Mouse (Mus musculus) testis, adult 10 weeks (tissue): ENCODE measurements around the gene Hdac1. TPM values are rescaled to one million over a fixed set of nuclear protein-coding genes. Genes with fewer than 3 reads are reported as not detected.

ENCODE experiments used
- polyA plus RNA-seq: library from polyadenylated mRNA; stranded (reverse); fragments of 350-450 nt; fragmentation: Illumina TruSeq; extraction: RNeasy Lipid Tissue Mini Kit (QIAGEN cat#74804); gene quantifications from one replicate; pipeline ENCODE4 v1.2.3, GENCODE M21; 2014; ENCODE audit warnings: low read depth, low replicate concordance

The Hdac1 gene
- 125 TPM for polyA plus RNA-seq

DNA sequence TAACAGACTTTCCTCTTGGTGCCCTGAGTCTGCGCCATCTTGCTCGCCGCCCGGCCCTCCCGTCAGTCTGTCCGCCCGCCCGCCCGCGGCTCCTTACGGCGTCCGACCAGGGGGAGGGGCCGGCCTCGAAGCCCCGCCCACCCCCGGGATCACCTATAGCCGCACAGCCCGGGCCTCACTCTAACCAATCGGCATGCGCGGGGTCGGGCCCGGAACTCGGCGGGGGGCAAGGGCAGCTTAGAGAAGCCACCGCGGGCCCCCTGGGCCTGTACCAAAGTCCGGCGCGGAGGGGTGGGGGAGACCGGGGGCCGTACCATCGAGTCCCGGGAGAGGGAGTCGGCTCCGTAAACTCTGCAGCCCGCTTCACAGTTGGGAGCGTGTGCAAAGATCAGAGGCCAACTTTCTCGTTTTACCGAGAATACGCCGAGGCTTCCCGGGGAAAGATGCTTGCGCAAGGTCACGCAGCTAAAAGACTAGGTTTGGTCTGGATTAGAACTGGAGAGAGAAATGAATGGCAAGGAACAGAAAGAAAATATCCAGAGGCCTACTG lies at the start of gene Hdac1:
Hdac1 (minus strand) TSS at position 122 of the 550 bp plus-strand sequence.

DNA sequence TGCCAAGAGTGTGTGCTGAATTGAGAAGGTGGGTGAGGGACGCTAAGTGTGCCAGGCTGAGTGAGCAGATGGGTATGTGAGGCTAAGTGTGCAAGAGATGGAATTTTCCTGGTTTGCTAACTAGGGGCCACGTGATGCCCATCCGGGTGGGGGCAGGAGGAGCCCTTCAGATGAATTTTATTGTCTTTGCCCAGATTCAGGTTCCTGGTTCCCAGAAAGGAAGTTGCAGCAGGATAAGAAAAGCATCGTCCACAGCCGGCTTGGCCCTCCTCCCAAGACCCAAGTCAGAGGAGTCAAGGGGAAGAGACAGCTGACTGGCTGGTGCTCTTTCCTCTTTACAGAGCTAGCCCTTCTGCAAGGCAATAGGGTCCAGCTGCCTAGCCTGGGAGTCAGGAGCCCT lies 36.0 kb upstream of the Hdac1 start, which contains the start of gene Fam167b:
Fam167b (minus strand) TSS at position 84 of the 400 bp plus-strand sequence.

DNA sequence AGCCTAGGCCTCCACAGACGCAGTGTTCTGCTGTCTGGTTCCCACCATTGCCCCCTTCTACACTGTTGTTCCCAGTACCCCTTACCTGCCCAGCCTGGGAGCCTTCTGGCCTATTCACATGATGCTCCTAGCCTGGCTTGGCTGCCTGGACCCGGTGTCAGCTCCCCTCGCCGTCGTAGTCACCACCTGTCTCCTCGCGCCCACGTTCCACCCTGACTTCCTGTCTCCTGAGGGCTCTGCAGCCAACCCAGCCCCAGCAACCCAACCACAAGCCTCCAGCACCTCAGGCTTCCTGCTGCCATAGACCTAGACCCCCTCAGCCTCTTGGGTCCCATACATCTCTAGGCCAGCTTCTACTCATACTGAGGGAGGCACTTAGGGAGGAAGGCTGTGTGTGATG lies 30.9 kb upstream of the Hdac1 start, which contains the start of gene Lck:
Lck (minus strand) TSS at position 212 of the 400 bp plus-strand sequence.

DNA sequence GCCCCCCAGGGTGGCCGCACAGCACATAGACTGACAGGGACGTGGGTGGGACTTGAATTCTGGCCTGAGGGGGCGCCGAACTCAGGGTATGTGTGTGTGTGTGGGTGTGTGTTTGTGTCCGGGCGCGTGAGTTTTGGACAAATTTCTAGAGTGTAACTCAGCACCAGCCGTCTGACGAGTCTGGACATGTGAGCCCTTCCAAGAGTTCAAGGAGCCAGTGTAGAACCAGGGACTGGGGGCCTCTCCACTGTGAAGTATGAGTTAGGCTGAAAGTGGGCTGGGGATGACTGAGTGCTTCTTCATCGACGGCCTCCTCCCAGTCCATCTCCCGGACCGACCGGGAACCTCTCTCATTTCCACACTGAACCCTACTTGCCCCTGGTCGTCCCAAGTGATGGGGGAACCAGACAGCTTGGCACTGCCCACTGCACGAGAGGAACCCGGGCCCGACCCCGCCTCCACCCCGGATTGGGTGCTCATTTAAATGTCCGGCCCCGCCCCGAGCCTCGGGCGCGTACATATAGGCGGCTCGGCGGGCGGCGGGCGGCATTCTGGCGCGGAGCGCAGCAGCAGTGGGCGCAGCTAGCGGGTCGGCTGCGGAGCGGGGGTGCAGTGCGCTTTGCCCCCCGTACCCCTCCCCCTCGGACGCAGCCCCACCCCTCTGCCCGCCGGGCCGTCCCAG lies 29.3 kb downstream of the Hdac1 start, which contains the start of gene Marcksl1:
Marcksl1 (plus strand) TSS at position 496 of the 682 bp plus-strand sequence.

DNA sequence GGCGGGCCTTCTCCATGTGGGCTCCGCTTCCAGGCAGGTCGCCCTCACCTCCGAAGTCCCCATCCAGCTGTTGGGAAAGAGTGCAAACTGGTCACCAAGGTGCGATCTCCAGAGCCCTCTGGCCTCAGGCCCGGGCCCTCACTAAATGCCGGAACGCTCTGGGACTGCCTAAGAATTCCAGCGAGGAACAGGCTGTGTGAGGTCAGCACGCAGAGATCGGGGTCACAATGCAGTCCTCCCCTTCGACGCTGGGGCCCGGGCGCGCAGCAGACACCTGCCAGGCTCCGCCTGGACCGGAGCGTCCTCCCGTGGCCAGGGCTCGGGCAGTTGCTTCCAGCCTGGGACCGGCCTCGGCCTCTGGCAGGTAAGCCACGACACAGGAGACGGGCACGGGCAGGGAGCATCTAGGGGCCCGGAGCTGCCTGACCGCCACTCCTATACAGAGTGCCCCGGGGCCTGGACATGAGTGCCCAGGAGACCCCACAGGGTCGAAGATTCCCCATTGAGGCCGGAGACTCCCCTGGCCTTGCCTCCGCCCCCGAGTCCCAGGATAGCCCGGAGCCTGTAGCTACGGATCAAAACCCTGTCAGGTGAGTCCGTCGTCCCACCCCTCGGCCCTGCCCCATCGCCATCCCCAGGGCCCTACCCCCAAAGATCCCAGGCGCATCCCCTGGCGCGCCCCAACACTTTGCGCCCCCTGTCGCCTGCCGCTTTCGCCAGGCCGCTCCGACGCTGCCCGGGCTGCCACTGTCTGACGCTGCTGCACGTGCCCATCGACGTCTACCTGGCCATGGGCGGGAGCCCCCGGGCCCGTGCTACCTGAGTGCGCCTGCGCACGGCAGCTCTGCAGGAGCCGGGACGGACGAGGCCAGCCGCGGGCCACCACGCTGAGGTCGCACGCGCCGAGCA lies 51.3 kb downstream of the Hdac1 start, which contains the start of the genes Tssk3 and Fam229a:
Tssk3 (minus strand) TSS at position 51 of the 909 bp plus-strand sequence.
Fam229a (plus strand) TSS at position 219 of the 909 bp plus-strand sequence.

Other genes starting within 250 kb of the Hdac1 start
- gene Rbbp4, start 207.3 kb downstream of the Hdac1 start, polyA plus RNA-seq, result 172 TPM
- 79.2 TPM for gene Zbtb8os, start 207.0 kb downstream of the Hdac1 start, polyA plus RNA-seq
- 1.0 TPM for gene Zbtb8a, start 164.6 kb downstream of the Hdac1 start, polyA plus RNA-seq
- 1.9 TPM for gene Zbtb8b, start 101.9 kb downstream of the Hdac1 start, polyA plus RNA-seq
- 12.7 TPM for gene Bsdc1, start 81.1 kb downstream of the Hdac1 start, polyA plus RNA-seq
- gene Tssk3, start 51.7 kb downstream of the Hdac1 start, polyA plus RNA-seq, result 76.5 TPM
- not detected for gene Fam229a, start 51.5 kb downstream of the Hdac1 start, polyA plus RNA-seq
- gene Marcksl1, start 29.1 kb downstream of the Hdac1 start, polyA plus RNA-seq, result 80.2 TPM
- gene Lck, start 30.9 kb upstream of the Hdac1 start, polyA plus RNA-seq, result 0.55 TPM
- not detected for gene Fam167b, start 35.8 kb upstream of the Hdac1 start, polyA plus RNA-seq
- 18.7 TPM for gene Eif3i, start 57.9 kb upstream of the Hdac1 start, polyA plus RNA-seq
- 20.7 TPM for gene Tmem234, start 58.0 kb upstream of the Hdac1 start, polyA plus RNA-seq
- not detected for gene Dcdc2b, start 71.5 kb upstream of the Hdac1 start, polyA plus RNA-seq
- gene Iqcc, start 76.4 kb upstream of the Hdac1 start, polyA plus RNA-seq, result 11.5 TPM
- 1.8 TPM for gene Ccdc28b, start 81.2 kb upstream of the Hdac1 start, polyA plus RNA-seq
- 6.8 TPM for gene Txlna, start 98.4 kb upstream of the Hdac1 start, polyA plus RNA-seq
- gene Kpna6, start 130.1 kb upstream of the Hdac1 start, polyA plus RNA-seq, result 296 TPM
- 5.2 TPM for gene Tmem39b, start 154.1 kb upstream of the Hdac1 start, polyA plus RNA-seq
- gene Khdrbs1, start 199.6 kb upstream of the Hdac1 start, polyA plus RNA-seq, result 99.4 TPM